Mouse (Mus musculus) lung, postnatal 0 days (tissue): ENCODE measurements at regions not wholly inside any gene's neighbourhood (a gene's known extent, or its start where the extent isn't known, plus 50 kb on each side); places are given as distances from the start of the nearest gene placed in this dataset.

Experiments
- CTCF ChIP-seq: IDR thresholded peaks from 2 replicates; pipeline ENCODE4 v1.5.1; 2016; ENCODE audit warnings: antibody characterized with exemption, mild to moderate bottlenecking
- EP300 ChIP-seq: IDR thresholded peaks from 2 replicates; pipeline ENCODE4 v1.6.1; 2016; ENCODE audit warnings: antibody characterized with exemption, mild to moderate bottlenecking, control low read depth

- TF ChIP-seq CTCF (no peak), EP300 (no peak)
Measured at GRCm38 (mm10) chr16:30857656-30858055, 223.6 kb downstream of the Xxylt1 start.
